Mouse (Mus musculus) thymus, postnatal 25 days (tissue): ENCODE results near the gene Tmem130.

ENCODE experiments used
- DNase-seq: peaks from one replicate; pipeline ENCODE4 v3.0.0; 2022

The Tmem130 gene

GRCm38 (mm10) chr5:144728237-144728636 lies 33.4 kb downstream of the Tmem130 start:
- DNase-seq = no peak

- peak; percentile 45 for DNase-seq
Observed at GRCm38 (mm10) chr5:144727119-144727518, 34.5 kb downstream of the Tmem130 start.

- no peak for DNase-seq
Observed at GRCm38 (mm10) chr5:144725554-144725953, 36.1 kb downstream of the Tmem130 start.

- DNase-seq = no peak
Observed at GRCm38 (mm10) chr5:144724926-144725325, 36.7 kb downstream of the Tmem130 start.

- DNase-seq = no peak
Observed at GRCm38 (mm10) chr5:144720281-144720680, 41.3 kb downstream of the Tmem130 start.

GRCm38 (mm10) chr5:144719781-144720180 lies 41.8 kb downstream of the Tmem130 start:
- DNase-seq = no peak

GRCm38 (mm10) chr5:144717186-144717585 lies 44.4 kb downstream of the Tmem130 start:
- DNase-seq = no peak

GRCm38 (mm10) chr5:144713371-144713770 lies 48.2 kb downstream of the Tmem130 start:
- no peak for DNase-seq

- no peak for DNase-seq
Observed at GRCm38 (mm10) chr5:144707603-144708002, 54.0 kb downstream of the Tmem130 start.

- DNase-seq = no peak
Observed at GRCm38 (mm10) chr5:144703464-144704368, 57.9 kb downstream of the Tmem130 start.

GRCm38 (mm10) chr5:144695289-144696060 lies 66.1 kb downstream of the Tmem130 start:
- DNase-seq = no peak

- no peak for DNase-seq
Observed at GRCm38 (mm10) chr5:144694161-144694560, 67.5 kb downstream of the Tmem130 start.

GRCm38 (mm10) chr5:144691421-144691820 lies 70.2 kb downstream of the Tmem130 start:
- no peak for DNase-seq

- DNase-seq = no peak
Observed at GRCm38 (mm10) chr5:144688371-144688770, 73.2 kb downstream of the Tmem130 start.
